Mouse (Mus musculus) megakaryocyte, embryonic 14.5 days (primary cell): Measurements from ENCODE around the gene Jagn1.

Source experiments
- FLI1 ChIP-seq: IDR thresholded peaks from 2 replicates; pipeline ENCODE4 v1.6.1; 2012; ENCODE audit warnings: low read length, inconsistent platforms, mixed read lengths
- GATA1 ChIP-seq: IDR thresholded peaks from 3 replicates; pipeline ENCODE4 v1.6.1; 2012; ENCODE audit warnings: mixed read lengths, low read length, inconsistent platforms, borderline replicate concordance

DNA sequence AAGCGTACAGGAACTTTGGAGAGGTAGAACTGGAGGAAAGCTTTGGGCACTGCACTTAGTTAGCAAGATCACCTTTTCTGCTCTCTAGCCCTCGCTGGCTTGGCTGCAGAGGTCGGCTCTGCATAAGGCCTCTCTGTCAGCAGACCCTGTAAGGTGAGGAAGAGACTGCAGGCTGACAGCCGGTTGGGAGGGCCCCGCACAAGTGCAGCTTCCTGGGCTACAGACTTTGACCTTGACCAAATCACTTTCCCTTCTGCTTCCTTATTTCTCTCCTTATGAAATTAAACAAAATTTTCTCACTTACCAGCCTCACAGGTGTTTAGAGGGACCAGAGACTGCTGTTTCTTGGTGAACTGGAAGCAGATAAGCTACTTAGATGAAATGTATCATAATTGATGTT lies 12.6 kb downstream of the Jagn1 start:
- TF ChIP-seq GATA1 (no peak), FLI1 (no peak)
